Mouse (Mus musculus) stomach, embryonic 14.5 days (tissue): Measurements from ENCODE around the gene Tbpl2. TPM values are rescaled to one million over a fixed set of nuclear protein-coding genes. Genes with fewer than 3 reads are reported as not detected.

Experiments
- ATAC-seq: fragments of 200-750 bp; cut with Nextera tagmentation; 2 replicates; pipeline ENCODE4 v1.8.0; 2017; ENCODE audit warnings: low read depth, moderate TSS enrichment; ENCODE audit not compliant: insufficient number of reproducible peaks, insufficient read depth, low FRiP score
- H3K27ac ChIP-seq: fragments of 300-500 bp; sonication (generic); 2 replicates; pipeline ENCODE4 v1.5.1; 2014; ENCODE audit warnings: mild to moderate bottlenecking, low read length, moderate library complexity, mixed read lengths
- H3K27me3 ChIP-seq: fragments of 300-500 bp; sonication (generic); 2 replicates; pipeline ENCODE4 v1.6.1; 2014; ENCODE audit warnings: low read length, control low read depth, mixed read lengths; ENCODE audit not compliant: control insufficient read depth, insufficient read depth
- H3K36me3 ChIP-seq: fragments of 300-500 bp; sonication (generic); 2 replicates; pipeline ENCODE4 v1.6.1; 2014; ENCODE audit warnings: mild to moderate bottlenecking, control low read depth, low read length, moderate library complexity, mixed read lengths; ENCODE audit not compliant: control insufficient read depth, insufficient read depth
- H3K4me1 ChIP-seq: fragments of 300-500 bp; sonication (generic); 2 replicates; pipeline ENCODE4 v1.6.1; 2014; ENCODE audit warnings: low read length, control low read depth, mixed read lengths; ENCODE audit not compliant: control insufficient read depth, insufficient read depth
- H3K4me2 ChIP-seq: fragments of 300-500 bp; sonication (generic); replicated peaks from 2 replicates; pipeline ENCODE4 v1.6.1; 2014; ENCODE audit warnings: low read depth, low read length, control low read depth
- H3K4me3 ChIP-seq: fragments of 300-500 bp; sonication (generic); 2 replicates; pipeline ENCODE4 v1.5.1; 2014; ENCODE audit warnings: low read depth, low read length, control low read depth
- H3K9ac ChIP-seq: fragments of 300-500 bp; sonication (generic); replicated peaks from 2 replicates; pipeline ENCODE4 v1.6.1; 2014; ENCODE audit warnings: low read depth, mild to moderate bottlenecking, control low read depth, low read length, moderate library complexity, mixed read lengths
- H3K9me3 ChIP-seq: fragments of 300-500 bp; sonication (generic); 2 replicates; pipeline ENCODE4 v1.6.1; 2016; ENCODE audit warnings: low read depth, low read length, control low read depth; ENCODE audit not compliant: control insufficient read depth
- WGBS: fragments of 180-500 bp; shearing (Covaris S2); extraction: QIAGEN DNeasy Blood & Tissue Kit; methylation state at CpG from one replicate; pipeline ENCODE4 v1.1.7; 2014; 5-methylcytosine and 5-hydroxymethylcytosine counted together
- polyA plus RNA-seq: library from polyadenylated mRNA; unstranded; fragments of >200 nt; fragmentation: Nextera tagmentation; extraction: Ambion mirVana; gene quantifications from 2 replicates; pipeline ENCODE4 v1.2.1, GENCODE M21; 2014

Tbpl2 gene
- polyA plus RNA-seq, result not detected in 2 replicates

- Histone ChIP-seq H3K4me2 (no peak within 1 kb of the TSS), H3K27me3 (no peaks in the 10 kb centered on the region), H3K4me1 (no peaks in the 10 kb centered on the region), H3K9me3 (no peaks in the 10 kb centered on the region), H3K9ac (no peak within 1 kb of the TSS), H3K4me3 (no peak within 1 kb of the TSS), H3K27ac (no peak within 1 kb of the TSS), H3K36me3 (no peaks in the 10 kb centered on the region)
- WGBS, result 78% methylated on average over 4 of the region's 4 CpGs
- no peak for ATAC-seq
Observed at GRCm38 (mm10) chr2:24096495-24096894, at the start of gene Tbpl2. Gene Tbpl2, minus strand, starts transcription at chr2:24096595.

GRCm38 (mm10) chr2:24134373-24134772 lies 38.0 kb upstream of the Tbpl2 start:
- H3K4me1 ChIP-seq, result no peaks in the 10 kb centered on the region
- 85% methylated on average over 1 of the region's 1 CpGs for WGBS
- H3K4me3 ChIP-seq, result no peak overlapping the region
- H3K36me3 ChIP-seq, result no peaks in the 10 kb centered on the region
- no peak overlapping the region for H3K27ac ChIP-seq
- ATAC-seq, result no peak
- H3K27me3 ChIP-seq, result no peaks in the 10 kb centered on the region
- no peaks in the 10 kb centered on the region for H3K9me3 ChIP-seq
- H3K9ac ChIP-seq, result no peak overlapping the region
- H3K4me2 ChIP-seq, result no peak overlapping the region

- no peak overlapping the region for H3K9ac ChIP-seq
- H3K4me1 ChIP-seq, result no peaks in the 10 kb centered on the region
- no peaks in the 10 kb centered on the region for H3K9me3 ChIP-seq
- no peak overlapping the region for H3K4me2 ChIP-seq
- H3K4me3 ChIP-seq, result no peak overlapping the region
- no peak for ATAC-seq
- no peaks in the 10 kb centered on the region for H3K36me3 ChIP-seq
- no peak overlapping the region for H3K27ac ChIP-seq
- no peaks in the 10 kb centered on the region for H3K27me3 ChIP-seq
Observed at GRCm38 (mm10) chr2:24109085-24109484, 12.7 kb upstream of the Tbpl2 start.

GRCm38 (mm10) chr2:24103619-24104289 lies 7.4 kb upstream of the Tbpl2 start:
- Histone ChIP-seq H3K4me2 (no peak overlapping the region), H3K4me3 (no peak overlapping the region), H3K9me3 (no peaks in the 10 kb centered on the region), H3K36me3 (no peaks in the 10 kb centered on the region), H3K27ac (no peak overlapping the region), H3K9ac (no peak overlapping the region), H3K4me1 (no peaks in the 10 kb centered on the region), H3K27me3 (no peaks in the 10 kb centered on the region)
- no peak for ATAC-seq
- 73% methylated on average over 4 of the region's 4 CpGs for WGBS

GRCm38 (mm10) chr2:24090921-24091320 lies 5.5 kb downstream of the Tbpl2 start:
- Histone ChIP-seq H3K4me2 (no peak overlapping the region), H3K4me1 (no peaks in the 10 kb centered on the region), H3K36me3 (no peaks in the 10 kb centered on the region), H3K27ac (no peak overlapping the region), H3K27me3 (no peaks in the 10 kb centered on the region), H3K9me3 (no peaks in the 10 kb centered on the region), H3K9ac (no peak overlapping the region), H3K4me3 (no peak overlapping the region)
- WGBS, result 85% methylated on average over 1 of the region's 1 CpGs
- no peak for ATAC-seq

GRCm38 (mm10) chr2:24050459-24050858 lies 45.9 kb downstream of the Tbpl2 start:
- no peak overlapping the region for H3K9ac ChIP-seq
- H3K27ac ChIP-seq, result no peak overlapping the region

GRCm38 (mm10) chr2:24049344-24049990 lies 46.9 kb downstream of the Tbpl2 start, which contains the start of gene Hnmt:
Gene Hnmt, minus strand, starts transcription at chr2:24049394.
- Histone ChIP-seq H3K27ac (no peak within 1 kb of the TSS; the same call in 1 of the 2 replicates), H3K27me3 (no peaks in the 10 kb centered on the region), H3K4me3 (peak within 1 kb of the TSS; percentile 31), H3K9me3 (no peaks in the 10 kb centered on the region), H3K4me1 (no peaks in the 10 kb centered on the region), H3K4me2 (peak within 1 kb of the TSS; percentile 39), H3K36me3 (no peaks in the 10 kb centered on the region), H3K9ac (no peak within 1 kb of the TSS)
- 34% methylated on average over 7 of the region's 7 CpGs for WGBS
- ATAC-seq, result no peak

More at GRCm38 (mm10) chr2:24050459-24050858, 45.9 kb downstream of the Tbpl2 start:
- Histone ChIP-seq H3K9me3 (no peaks in the 10 kb centered on the region), H3K36me3 (no peaks in the 10 kb centered on the region), H3K4me2 (no peak overlapping the region), H3K4me3 (no peak overlapping the region), H3K4me1 (no peaks in the 10 kb centered on the region), H3K27me3 (no peaks in the 10 kb centered on the region)
- WGBS, result 75% methylated on average over 3 of the region's 3 CpGs
- no peak for ATAC-seq

- no peak overlapping the region for H3K9ac ChIP-seq
- no peaks in the 10 kb centered on the region for H3K9me3 ChIP-seq
- no peak overlapping the region; the same call in 1 of the 2 replicates for H3K27ac ChIP-seq
- no peaks in the 10 kb centered on the region for H3K27me3 ChIP-seq
- peak overlapping the region; percentile 39 for H3K4me2 ChIP-seq
- no peaks in the 10 kb centered on the region for H3K4me1 ChIP-seq
- peak overlapping the region; percentile 31 for H3K4me3 ChIP-seq
- no peaks in the 10 kb centered on the region for H3K36me3 ChIP-seq
- WGBS, result 9% methylated on average over 16 of the region's 16 CpGs
- ATAC-seq, result no peak
Observed at GRCm38 (mm10) chr2:24048480-24049097, 47.8 kb downstream of the Tbpl2 start.
